Mouse (Mus musculus) left cerebral cortex, adult 18-20 months (tissue): ENCODE data around the gene Pdia2. TPM values are rescaled to one million over a fixed set of nuclear protein-coding genes. Genes with fewer than 3 reads are reported as not detected.

Experiments
- DNase-seq, 2 experiments: peaks; one replicate each; pipeline ENCODE4 v3.0.0; 2021 to 2022; ENCODE audit warnings: low spot score in 2 of 2, mixed read lengths in 1 of 2
- long read RNA-seq, 2 experiments: library from polyadenylated mRNA; stranded (forward); transcript quantifications; one replicate each; pipeline ENCODE4 v2.0.0; 2021
- total RNA-seq, 2 experiments: library from RNA; stranded (reverse); gene quantifications; 2 replicates each; pipeline ENCODE4 v1.2.3; 2021

Gene Pdia2
- under 1 TPM in 1 of 2 experiments, not detected in 1; 0.35 TPM for total RNA-seq
- long read RNA-seq, experiment 1, partial matches to known transcripts = 0 of 11 reads
- long read RNA-seq, experiment 1, other reads (novel, unspliced or antisense) = 11 of 11 reads
- long read RNA-seq, experiment 2 = 0 reads

DNA sequence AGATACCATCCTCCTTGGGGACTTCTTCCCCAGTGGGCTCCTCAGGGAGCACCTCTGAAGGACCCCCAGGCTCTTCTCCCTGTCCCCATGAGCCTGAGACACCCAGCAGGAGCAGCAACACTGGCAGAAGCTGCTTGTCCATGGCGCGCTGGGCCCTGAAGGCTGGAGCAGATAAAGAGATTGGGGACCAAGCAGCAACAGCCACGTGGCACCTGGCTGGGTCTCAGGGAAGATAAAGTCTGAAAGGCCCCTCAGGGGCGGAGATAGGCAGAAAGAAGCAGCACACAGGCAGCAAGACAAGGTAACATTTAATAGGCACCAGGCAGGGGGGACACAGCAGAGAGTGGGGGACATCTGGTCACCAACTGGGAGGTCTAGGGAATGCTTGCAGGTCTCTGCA, at the start of gene Pdia2:
Pdia2 (minus strand) TSS at position 196 of the 400 bp plus-strand sequence.
- DNase-seq = no peak

DNA sequence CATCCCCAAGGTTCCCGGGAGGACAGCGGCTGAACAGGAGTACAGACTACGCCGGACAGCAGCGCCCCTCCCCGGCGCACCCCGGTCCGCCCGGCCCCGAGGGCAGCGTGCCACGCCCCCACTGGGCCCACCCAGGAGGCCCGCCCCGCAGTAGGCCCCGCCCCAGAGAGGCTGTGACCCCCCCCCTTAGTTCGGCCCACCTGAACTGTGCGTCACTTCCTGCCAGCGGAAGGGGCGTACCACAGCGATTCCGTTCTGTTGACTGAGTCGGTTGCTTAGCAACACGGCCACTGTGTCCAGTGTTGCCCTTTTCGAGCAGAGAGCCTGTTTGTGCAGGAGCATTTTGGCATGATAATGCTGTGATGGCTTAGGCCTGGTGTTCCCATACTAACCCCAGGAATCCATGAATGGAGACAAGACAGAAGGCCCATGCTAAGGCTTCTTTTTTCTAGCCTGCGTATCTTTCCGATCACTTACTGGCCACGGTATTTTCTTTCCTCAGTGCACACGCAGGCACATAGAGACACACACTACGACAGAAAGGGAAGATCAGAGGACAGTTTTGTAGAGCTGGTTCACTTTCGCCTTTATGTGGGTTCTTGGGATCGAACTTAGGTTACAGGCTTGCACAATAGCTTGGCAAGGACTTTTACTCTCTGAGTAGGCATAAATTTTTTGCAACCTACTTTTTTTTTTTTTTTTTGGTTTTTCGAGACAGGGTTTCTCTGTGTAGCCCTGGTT, 45.4 kb upstream of the Pdia2 start, which contains the start of gene Fam234a:
Fam234a (minus strand) TSS at position 142 of the 741 bp plus-strand sequence.
- DNase-seq = peak; percentile 90 to 93

DNA sequence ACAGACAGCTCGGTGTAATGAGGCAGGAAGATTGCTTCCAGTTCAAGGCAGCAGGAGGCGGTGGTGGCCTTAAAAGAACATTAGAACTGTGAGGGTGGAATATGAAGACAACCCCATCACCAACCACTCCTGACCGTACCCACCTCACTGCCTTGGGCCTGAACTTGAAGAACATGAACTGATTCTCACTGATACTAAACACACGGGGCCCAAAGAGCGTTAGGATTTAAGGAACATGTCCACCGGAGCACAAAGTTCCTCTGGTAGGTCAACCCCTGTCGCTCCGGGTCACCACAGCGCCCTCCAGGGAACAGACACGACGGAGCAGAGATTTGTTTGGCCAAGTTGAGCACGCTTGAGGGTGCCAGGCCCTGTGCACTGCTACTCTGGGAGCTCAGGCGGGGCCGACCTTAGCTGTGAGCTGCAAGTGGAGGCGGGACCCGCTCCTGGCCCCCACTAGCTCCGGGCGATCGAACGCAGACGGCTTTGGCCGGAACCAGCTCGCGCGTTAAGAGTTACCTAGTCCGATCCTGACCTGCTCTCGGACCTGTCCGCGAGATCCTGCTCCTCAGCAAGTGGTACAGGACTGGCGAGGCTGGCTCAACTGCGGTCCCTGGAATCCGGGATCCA, 44.7 kb upstream of the Pdia2 start:
- peak; percentile 12 to 47 for DNase-seq

GRCm38 (mm10) chr17:26240990-26241389, 42.1 kb upstream of the Pdia2 start:
- no peak for DNase-seq

GRCm38 (mm10) chr17:26240120-26240790, 41.4 kb upstream of the Pdia2 start:
- no peak for DNase-seq

DNA sequence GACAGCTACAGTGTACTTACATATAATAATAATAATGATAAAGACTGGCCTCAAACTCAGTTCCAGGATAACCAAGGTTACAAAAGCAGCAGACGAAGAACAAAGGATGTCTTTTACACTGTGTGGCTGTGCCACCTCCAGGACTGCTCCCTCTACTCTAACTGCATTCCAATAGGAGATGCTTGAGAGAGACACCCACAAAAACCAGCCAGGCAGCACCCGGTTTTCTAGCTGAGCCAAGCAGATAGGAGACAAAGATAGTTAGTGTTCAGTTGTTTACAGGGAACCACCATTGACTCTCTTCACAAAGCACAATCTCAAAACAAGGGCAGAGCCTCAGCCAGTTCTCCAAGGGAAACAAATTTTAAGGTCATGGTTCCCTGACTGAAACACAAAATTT, 40.7 kb upstream of the Pdia2 start:
- DNase-seq = no peak

- DNase-seq = no peak
Measured at GRCm38 (mm10) chr17:26237667-26238066, 38.8 kb upstream of the Pdia2 start.

GRCm38 (mm10) chr17:26235077-26235815, 36.4 kb upstream of the Pdia2 start:
- no peak for DNase-seq

- DNase-seq = no peak
Measured at GRCm38 (mm10) chr17:26234386-26234785, 35.5 kb upstream of the Pdia2 start.

DNA sequence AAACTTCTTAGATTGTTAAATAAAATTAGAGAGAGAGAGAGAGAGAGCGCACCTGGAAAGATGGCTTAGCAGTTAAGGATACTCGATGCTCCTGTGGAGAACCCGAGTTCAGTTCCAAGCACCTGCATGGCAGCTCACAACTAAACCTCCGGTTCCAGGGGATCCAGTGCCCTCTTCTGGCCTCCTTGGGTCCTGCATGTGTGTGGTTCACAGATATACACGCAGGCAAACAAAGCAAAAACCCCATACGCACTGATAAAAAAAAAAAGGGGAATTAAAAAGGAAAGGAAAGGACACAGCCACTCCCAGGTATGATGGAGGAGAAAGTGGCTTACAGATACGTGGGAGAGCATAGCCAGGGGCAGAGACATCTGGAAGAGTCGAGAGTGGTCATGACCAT, 34.0 kb upstream of the Pdia2 start:
- DNase-seq = no peak

- DNase-seq = no peak
Measured at GRCm38 (mm10) chr17:26231156-26231555, 32.3 kb upstream of the Pdia2 start.

GRCm38 (mm10) chr17:26229776-26230175, 30.9 kb upstream of the Pdia2 start:
- no peak for DNase-seq

DNA sequence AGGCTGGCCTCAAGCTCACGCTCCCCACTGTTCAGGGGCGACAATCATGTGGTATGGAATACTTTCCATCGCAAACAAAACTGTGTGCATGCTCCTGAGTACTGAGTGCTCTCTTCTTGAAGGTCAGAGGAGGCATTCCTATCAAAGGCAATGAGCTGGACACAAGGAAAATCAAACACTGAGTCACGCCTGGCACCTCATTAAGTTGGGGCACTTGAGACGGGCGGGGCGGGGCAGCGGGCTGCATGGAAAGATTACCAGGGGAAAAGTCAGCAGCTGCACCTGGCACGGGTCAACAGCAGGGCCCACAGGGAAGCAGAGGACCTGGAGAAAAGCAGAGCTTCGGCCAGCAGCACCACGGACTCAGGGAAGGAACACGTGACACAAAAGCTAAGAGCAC, 26.3 kb upstream of the Pdia2 start:
- no peak for DNase-seq

DNA sequence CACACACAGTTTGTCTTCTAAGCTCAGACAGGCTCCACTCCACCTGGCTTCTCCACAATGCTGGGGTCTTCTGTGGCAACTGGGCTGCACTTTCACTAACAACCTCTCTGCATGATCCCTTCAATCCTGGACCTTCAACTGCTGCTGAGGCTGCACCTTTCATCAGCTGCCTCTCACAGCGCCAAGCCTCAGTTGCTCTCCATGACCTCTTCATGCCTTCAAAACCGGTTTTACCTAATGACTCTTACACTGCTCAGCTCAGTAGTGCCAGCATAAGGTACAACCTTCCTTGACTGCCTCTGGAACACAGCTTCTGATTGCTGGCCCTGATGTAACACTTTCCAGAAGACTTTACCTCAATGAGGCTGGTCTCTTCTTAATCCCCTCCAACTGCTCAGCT, 22.6 kb upstream of the Pdia2 start:
- DNase-seq = no peak

DNA sequence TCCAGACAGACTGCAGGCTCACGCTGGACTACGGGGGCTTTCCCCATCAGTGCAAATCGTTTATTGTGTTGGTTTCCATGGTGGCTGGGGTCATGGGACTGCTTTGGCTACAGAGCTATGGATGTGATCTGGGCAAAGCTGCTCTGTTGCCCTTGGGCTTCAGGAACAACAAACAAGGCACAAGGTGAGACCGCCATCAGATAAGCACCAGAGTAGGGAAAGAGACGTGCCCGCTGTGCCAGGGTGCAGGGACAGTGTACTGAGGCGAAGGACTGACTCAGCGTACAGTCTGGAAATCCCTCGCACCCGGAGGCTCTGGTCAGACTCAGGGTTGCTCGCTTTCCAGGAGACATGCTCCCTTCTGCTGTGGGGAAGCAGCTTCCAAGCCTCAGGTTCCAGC, 13.8 kb upstream of the Pdia2 start:
- no peak for DNase-seq

DNA sequence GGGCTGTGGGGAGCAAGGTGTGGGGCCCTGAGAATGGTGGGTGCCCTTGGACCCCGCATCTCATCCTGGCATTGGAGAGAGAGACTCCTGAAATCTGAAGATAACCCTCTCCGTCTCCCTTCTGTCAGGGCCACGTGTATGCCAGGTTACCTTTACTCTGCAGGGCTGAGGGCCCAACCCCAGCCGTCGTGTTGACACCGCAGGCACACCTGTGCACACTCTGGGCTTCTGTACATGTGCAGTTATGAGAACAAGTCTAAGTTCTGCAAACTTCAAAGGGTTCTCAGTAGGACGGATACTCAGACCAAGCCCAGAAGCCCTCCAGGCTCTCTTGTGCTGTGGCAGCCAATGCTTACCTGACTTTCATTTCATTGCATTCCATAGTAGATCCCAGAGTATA, 13.4 kb upstream of the Pdia2 start:
- DNase-seq = no peak

DNA sequence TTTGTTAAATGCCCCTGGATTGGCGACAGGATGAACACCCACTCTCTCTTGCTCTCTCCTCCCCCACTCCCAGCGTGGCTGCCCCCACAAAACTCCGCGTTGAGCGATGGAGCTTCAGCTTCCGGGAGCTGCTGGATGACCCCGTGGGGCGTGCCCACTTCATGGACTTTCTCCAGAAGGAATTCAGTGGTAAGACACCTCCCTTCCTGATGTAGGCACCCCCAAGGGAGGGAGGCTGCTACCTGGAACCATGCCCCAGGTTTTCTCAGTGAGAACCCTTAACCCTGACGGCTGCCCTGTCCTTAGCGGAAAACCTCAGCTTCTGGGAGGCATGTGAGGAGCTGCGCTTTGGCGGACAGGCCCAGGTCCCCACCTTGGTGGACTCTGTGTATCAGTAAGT, 8.8 kb upstream of the Pdia2 start, which contains the start of gene Arhgdig:
Arhgdig (minus strand) TSS at position 101 of the 400 bp plus-strand sequence.
- DNase-seq = no peak

DNA sequence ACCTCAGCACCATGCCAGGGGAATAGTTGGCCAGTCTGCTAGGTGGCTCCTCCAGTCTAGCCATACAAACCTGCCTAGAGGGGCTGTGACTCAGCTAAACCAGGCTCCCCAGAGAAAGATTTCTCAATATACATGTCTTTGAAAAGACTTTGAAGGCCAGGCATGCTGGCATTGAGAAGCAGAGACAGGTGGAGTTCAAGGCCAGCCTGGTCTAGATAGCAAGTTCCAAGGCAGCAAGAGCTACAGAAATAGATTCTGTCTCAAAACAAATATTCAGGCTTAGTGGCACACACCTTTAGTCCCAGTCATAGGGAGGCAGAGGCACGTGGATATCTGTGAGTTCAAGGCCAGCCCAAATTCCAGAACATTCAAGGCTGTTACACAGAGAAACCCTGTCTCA, 7.5 kb upstream of the Pdia2 start:
- no peak for DNase-seq

DNA sequence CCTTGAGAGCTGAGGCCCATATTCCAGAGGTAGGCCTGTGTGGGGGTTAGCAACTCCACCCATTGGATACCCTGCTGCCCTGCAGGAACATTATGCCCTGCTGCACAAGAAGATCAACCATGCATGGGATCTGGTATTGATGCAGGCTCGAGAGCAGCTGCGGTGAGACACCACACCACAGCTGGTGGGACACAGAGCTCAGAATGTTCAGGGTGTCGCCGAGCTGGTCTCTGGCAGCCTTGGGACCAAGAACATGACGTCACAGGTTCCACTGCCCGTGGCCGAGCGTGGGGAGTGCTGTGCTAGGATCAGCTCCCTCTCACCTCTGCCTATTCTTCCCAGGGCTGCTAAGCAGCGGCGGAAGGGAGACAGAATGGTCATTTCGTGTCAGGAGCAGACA, 5.9 kb upstream of the Pdia2 start:
- DNase-seq = no peak

- peak; percentile 51 to 72 for DNase-seq
Measured at GRCm38 (mm10) chr17:26203321-26203811, 4.5 kb upstream of the Pdia2 start.

DNA sequence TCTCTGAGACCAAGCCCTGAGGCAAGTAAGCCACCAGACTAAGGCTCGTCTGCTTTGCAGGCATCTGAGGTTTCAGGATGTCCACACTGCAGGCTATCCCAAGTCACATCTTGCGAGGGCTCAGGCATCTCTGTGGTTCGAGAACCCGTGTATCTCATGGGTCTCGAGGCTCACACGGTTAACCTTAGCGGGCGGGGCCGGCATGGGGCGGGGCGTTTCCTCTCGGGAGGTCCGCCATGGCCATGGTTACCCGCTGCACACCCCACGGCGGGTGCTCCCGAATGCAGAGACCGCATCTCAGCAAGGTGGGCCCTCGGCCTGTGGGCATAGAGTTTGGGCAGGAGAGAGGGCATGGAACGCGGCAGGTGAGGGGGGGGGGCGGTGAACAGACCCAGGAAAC, 3.9 kb upstream of the Pdia2 start, which contains the start of gene Rgs11:
Rgs11 (plus strand) TSS at position 215 of the 400 bp plus-strand sequence.
- DNase-seq = peak; percentile 25 to 58
